Mouse (Mus musculus): ENCODE measurements around the gene Gstcd. TPM values are rescaled to one million over a fixed set of nuclear protein-coding genes. Genes with fewer than 3 reads are reported as not detected.

Gstcd gene
- total RNA-seq, 2 experiments from 2014 or later: 8.7 to 11.0 TPM

- DNase-seq (ENCODE audit: low spot score in 2 of 2): no peak
Observed at GRCm38 (mm10) chr3:133026977-133027376, 64.9 kb downstream of the Gstcd start.

- no peak for DNase-seq (ENCODE audit: low spot score in 2 of 2)
Observed at GRCm38 (mm10) chr3:133007250-133007649, 84.6 kb downstream of the Gstcd start.

GRCm38 (mm10) chr3:132996299-132996698, 95.5 kb downstream of the Gstcd start:
- no peak for DNase-seq (ENCODE audit: low spot score in 2 of 2)

- DNase-seq (ENCODE audit: low spot score in 2 of 2): no peak
Observed at GRCm38 (mm10) chr3:132995904-132996267, 95.9 kb downstream of the Gstcd start.

- DNase-seq (ENCODE audit: low spot score in 2 of 2): no peak
Observed at GRCm38 (mm10) chr3:132995172-132995903, 96.5 kb downstream of the Gstcd start.

- DNase-seq (ENCODE audit: low spot score in 2 of 2): peak in 1 of 2 experiments; percentile 13
Observed at GRCm38 (mm10) chr3:132986188-132986587, 105.6 kb downstream of the Gstcd start.

- DNase-seq (ENCODE audit: low spot score in 2 of 2): no peak
Observed at GRCm38 (mm10) chr3:132983845-132984485, 107.9 kb downstream of the Gstcd start.

- no peak for DNase-seq (ENCODE audit: low spot score in 2 of 2)
Observed at GRCm38 (mm10) chr3:132981968-132982367, 109.9 kb downstream of the Gstcd start.

GRCm38 (mm10) chr3:132979781-132980461, 111.9 kb downstream of the Gstcd start:
- DNase-seq (ENCODE audit: low spot score in 2 of 2): no peak

GRCm38 (mm10) chr3:132966255-132966654, 125.6 kb downstream of the Gstcd start:
- no peak for DNase-seq (ENCODE audit: low spot score in 2 of 2)

GRCm38 (mm10) chr3:132964715-132965507, 126.9 kb downstream of the Gstcd start:
- DNase-seq (ENCODE audit: low spot score in 2 of 2): no peak

GRCm38 (mm10) chr3:132962631-132963361, 129.0 kb downstream of the Gstcd start:
- no peak for DNase-seq (ENCODE audit: low spot score in 2 of 2)

- no peak for DNase-seq (ENCODE audit: low spot score in 2 of 2)
Observed at GRCm38 (mm10) chr3:132950529-132950880, 141.3 kb downstream of the Gstcd start.

- DNase-seq (ENCODE audit: low spot score in 2 of 2): peak; percentile 43 to 44
Observed at GRCm38 (mm10) chr3:132949791-132950528, 141.9 kb downstream of the Gstcd start, which contains the start of gene Npnt. TSS of gene Npnt (minus strand) at chr3:132950291.

- peak; percentile 25 to 38 for DNase-seq (ENCODE audit: low spot score in 2 of 2)
Observed at GRCm38 (mm10) chr3:132949380-132949790, 142.4 kb downstream of the Gstcd start.

GRCm38 (mm10) chr3:132948298-132948795, 143.5 kb downstream of the Gstcd start:
- no peak for DNase-seq (ENCODE audit: low spot score in 2 of 2)

GRCm38 (mm10) chr3:132946086-132946485, 145.7 kb downstream of the Gstcd start:
- DNase-seq (ENCODE audit: low spot score in 2 of 2): no peak

- no peak for DNase-seq (ENCODE audit: low spot score in 2 of 2)
Observed at GRCm38 (mm10) chr3:132945669-132946068, 146.2 kb downstream of the Gstcd start.

GRCm38 (mm10) chr3:132944609-132945008, 147.2 kb downstream of the Gstcd start:
- DNase-seq (ENCODE audit: low spot score in 2 of 2): no peak

- DNase-seq (ENCODE audit: low spot score in 2 of 2): no peak
Observed at GRCm38 (mm10) chr3:132944193-132944592, 147.6 kb downstream of the Gstcd start.
